Mouse (Mus musculus): ENCODE results near the gene Enpep.

Gene Enpep

DNA sequence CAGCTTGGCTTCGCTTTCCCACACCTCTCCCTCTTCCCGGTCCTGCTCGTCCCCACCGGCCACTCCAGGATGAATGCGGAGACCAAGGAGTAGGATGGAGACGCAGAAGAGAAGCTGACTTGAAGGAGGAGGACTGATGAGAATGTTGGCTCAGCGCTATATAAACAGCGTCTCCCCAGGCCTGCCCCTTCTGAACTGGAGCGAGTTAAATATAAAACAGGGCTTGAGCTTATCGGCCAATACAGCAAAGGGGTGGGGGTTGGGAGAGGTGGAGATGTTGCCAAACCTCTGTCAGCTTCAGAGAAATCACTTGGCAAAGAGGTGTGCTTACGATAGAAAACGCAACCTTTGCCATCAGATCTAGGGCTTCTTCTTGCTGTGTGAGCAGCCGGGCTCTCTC is at the start of gene Enpep:
TSS of gene Enpep (minus strand) at position 135 of the 400 bp plus-strand sequence.
- no peak for DNase-seq (ENCODE audit: low spot score in 2 of 2)

DNA sequence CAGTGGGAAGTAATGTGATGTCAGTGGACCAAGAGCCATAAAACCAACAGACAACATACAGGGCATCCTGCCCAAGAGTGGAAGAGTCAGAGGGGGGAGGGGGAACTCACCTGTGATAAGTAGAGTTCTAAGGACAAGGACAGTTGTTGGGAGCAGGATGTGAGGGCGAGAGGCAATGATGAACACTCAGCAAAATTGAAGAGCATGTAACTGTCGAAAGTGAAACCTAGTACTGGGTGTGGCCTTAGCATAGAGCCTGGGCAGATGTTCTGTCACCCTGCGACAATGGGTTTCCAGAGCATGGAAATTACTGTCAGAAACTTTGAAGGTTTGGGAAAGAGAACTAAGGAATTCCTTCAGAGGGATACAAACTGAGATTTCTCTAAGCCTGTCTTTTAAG is 46.6 kb upstream of the Enpep start:
- DNase-seq (ENCODE audit: low spot score in 2 of 2) = no peak

GRCm38 (mm10) chr3:129375087-129375486 is 42.6 kb upstream of the Enpep start:
- DNase-seq (ENCODE audit: low spot score in 2 of 2) = no peak

DNA sequence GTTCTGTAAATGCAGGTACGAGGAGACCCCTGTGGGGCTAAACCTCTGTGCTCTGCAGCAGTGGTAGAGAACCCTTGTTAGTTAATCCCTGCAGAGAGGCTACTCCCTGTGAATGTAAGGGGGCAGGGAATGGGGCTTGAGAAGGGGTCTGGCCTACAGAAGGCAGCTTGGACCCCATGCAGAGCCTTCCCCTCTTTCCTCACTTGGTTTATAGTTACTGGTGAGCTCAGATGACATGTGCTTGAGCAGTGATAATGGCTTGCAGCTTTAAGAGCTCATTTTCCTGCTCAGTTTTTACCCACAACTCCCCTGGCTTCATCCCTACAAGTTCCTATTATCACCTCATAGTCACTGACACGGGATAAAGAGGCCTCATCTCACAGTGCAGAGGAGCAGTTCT is 40.6 kb upstream of the Enpep start:
- no peak for DNase-seq (ENCODE audit: low spot score in 2 of 2)

GRCm38 (mm10) chr3:129369491-129369890 is 37.0 kb upstream of the Enpep start:
- no peak for DNase-seq (ENCODE audit: low spot score in 2 of 2)

GRCm38 (mm10) chr3:129365919-129366318 is 33.4 kb upstream of the Enpep start:
- DNase-seq (ENCODE audit: low spot score in 2 of 2) = no peak

GRCm38 (mm10) chr3:129364818-129365390 is 32.4 kb upstream of the Enpep start:
- DNase-seq (ENCODE audit: low spot score in 2 of 2) = no peak

GRCm38 (mm10) chr3:129363426-129363825 is 30.9 kb upstream of the Enpep start:
- no peak for DNase-seq (ENCODE audit: low spot score in 2 of 2)

GRCm38 (mm10) chr3:129358115-129358514 is 25.6 kb upstream of the Enpep start:
- no peak for DNase-seq (ENCODE audit: low spot score in 2 of 2)

- DNase-seq (ENCODE audit: low spot score in 2 of 2) = no peak
Observed at GRCm38 (mm10) chr3:129353901-129354300, 21.4 kb upstream of the Enpep start.

GRCm38 (mm10) chr3:129351320-129351877 is 18.9 kb upstream of the Enpep start:
- DNase-seq (ENCODE audit: low spot score in 2 of 2) = no peak

- DNase-seq (ENCODE audit: low spot score in 2 of 2) = no peak
Observed at GRCm38 (mm10) chr3:129347277-129347676, 14.8 kb upstream of the Enpep start.

DNA sequence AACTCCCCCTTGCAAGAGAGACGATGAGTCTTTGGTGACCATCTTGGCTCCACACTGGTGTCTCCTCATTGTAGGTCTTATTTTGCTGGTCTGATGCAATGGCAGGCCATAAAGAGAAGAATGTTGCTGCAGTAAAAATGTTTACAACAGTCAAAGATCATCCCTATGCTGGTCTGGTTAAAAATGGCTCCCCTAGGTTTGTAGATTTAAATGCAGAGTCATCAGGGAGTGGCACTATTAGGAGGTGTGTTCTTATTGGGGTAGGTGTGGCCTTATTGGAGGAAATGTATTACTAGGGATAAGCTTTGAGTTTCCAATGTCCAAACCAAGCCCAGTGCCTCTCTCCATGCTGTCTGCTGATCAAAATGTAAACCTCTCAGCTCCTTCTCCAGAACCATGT is 10.2 kb upstream of the Enpep start:
- no peak for DNase-seq (ENCODE audit: low spot score in 2 of 2)

DNA sequence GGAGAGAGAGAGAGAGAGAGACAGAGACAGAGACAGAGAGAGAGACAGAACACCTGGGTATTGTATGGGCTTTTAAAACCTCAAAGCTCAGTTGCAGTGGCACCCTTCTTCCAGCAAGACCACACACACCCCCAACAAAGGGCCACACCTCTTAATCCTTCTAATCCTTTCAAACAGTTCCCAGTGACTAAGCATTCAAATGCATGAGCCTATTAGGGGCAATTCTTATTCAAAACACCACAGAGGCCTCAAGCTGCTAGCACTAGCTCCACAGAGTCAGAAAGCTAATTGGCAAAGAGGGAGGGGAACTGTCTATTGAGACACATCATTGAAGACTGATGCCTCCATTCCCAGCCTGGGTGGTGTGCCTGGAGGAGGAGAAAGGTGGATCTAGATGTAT is 8.5 kb upstream of the Enpep start:
- no peak for DNase-seq (ENCODE audit: low spot score in 2 of 2)

GRCm38 (mm10) chr3:129338296-129339091 is 6.0 kb upstream of the Enpep start:
- DNase-seq (ENCODE audit: low spot score in 2 of 2) = no peak

GRCm38 (mm10) chr3:129332142-129332541 is 378 bp downstream of the Enpep start:
- no peak for DNase-seq (ENCODE audit: low spot score in 2 of 2)

- no peak for DNase-seq (ENCODE audit: low spot score in 2 of 2)
Observed at GRCm38 (mm10) chr3:129331427-129331826, 1.1 kb downstream of the Enpep start.

DNA sequence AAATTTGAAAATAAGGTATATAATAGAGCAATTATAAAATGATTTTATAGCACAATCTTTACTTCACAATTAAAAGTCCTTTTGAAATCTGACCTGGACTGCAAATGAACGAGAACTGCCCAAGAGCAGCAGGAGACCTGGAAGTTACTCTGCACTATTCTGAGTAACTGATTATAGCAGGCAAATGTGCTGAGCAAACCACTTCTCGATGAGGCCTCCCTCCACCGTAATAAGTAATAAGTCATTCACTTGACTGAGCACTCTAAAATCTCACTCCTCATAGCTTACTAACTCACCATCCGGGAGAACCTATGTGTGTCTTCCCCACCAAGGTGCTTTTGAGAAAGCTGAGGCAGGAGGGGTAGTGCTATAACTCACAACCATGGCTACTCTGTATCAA is 4.5 kb downstream of the Enpep start:
- no peak for DNase-seq (ENCODE audit: low spot score in 2 of 2)

DNA sequence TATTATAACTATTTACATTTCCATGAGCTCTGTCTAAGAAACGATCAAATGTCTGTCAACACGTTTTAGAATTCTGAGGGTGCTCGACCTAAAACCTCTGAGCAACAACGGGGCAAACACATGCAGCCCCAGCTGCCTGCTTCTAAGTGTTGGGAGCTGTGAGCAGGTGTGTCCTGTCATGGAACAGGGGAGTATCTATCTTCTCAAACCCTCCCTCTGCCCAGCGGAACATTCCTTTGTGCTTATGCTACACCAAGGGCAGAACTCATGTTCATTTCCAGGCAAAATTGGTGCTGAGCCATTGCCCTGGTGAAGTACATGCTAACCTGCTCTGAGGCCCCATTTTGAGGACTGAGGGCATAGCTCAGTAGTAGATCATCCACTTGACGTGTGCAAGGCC is 10.9 kb downstream of the Enpep start:
- DNase-seq (ENCODE audit: low spot score in 2 of 2) = no peak

GRCm38 (mm10) chr3:129317032-129317729 is 15.3 kb downstream of the Enpep start:
- peak in 1 of 2 experiments; percentile 4 for DNase-seq (ENCODE audit: low spot score in 2 of 2)

GRCm38 (mm10) chr3:129313671-129314415 is 18.7 kb downstream of the Enpep start:
- no peak for DNase-seq (ENCODE audit: low spot score in 2 of 2)

GRCm38 (mm10) chr3:129313221-129313620 is 19.3 kb downstream of the Enpep start:
- no peak for DNase-seq (ENCODE audit: low spot score in 2 of 2)

Measured in thymus, postnatal 10 days (tissue).